In the genomic region with DNA sequence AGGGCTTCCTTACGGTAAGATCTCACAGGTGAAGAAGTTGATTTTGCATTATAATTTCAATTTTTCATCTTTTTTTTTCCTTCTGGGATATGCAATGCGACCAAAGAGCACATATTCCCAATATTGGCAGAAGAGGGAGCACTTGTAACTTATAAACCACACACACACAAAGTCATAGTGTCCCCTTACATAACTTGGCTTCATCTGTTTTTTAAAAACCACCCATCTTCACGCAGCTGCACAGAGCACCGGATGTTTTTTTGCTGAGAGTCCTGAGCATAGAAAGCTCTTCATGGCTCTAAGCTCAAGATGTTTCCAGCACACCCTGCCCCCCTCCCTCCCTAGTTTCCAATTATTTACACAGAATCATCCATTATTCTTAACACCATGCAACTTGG, we compare ENCODE assay signal across 7 mouse cellular contexts.
A peak's percentile ranks its signal among the peaks of the same experiment; 100 is the strongest.
DNase-seq lines count a peak whose midpoint lies in the region; ATAC-seq lines count a peak whose summit lies in the region.

No protein-coding gene starts in this region.

- H3K36me3 ChIP-seq in forebrain, embryonic 15.5 days = no peaks in the 10 kb centered on the region

- peak overlapping the region; percentile 51 for H3K27ac ChIP-seq in brown adipose tissue, adult 24 weeks (replicated peaks; ENCODE audit: low read depth, low read length)
- H3K27ac ChIP-seq in forebrain, embryonic 15.5 days (replicated peaks) = no peak overlapping the region

- H3K4me1 ChIP-seq in brown adipose tissue, adult 24 weeks (ENCODE audit: control insufficient read depth, insufficient read depth, insufficient read length, low read length) = no peaks in the 10 kb centered on the region; the same call in 1 of the 2 replicates
- no peaks in the 10 kb centered on the region for H3K4me1 ChIP-seq in forebrain, embryonic 15.5 days

- no peak overlapping the region for H3K9ac ChIP-seq in forebrain, embryonic 15.5 days (replicated peaks)

- intact Hi-C loops in left cerebral cortex, postnatal 14 days (cut with DNase I) = loop anchor here (5.0 kb wide), 1 partner anchor 375 kb away; no protein-coding TSS in a partner anchor

- no peaks in the 10 kb centered on the region for H3K27me3 ChIP-seq in forebrain, embryonic 15.5 days

- no peak; the same call in 1 of the 2 replicates for ATAC-seq in forebrain, embryonic 15.5 days (replicated peaks)

- no peak overlapping the region for H3K4me2 ChIP-seq in forebrain, embryonic 15.5 days (replicated peaks)

- no peak overlapping the region for H3K4me3 ChIP-seq in brown adipose tissue, adult 24 weeks (ENCODE audit: insufficient read depth, low read depth, low read length)
- no peak overlapping the region for H3K4me3 ChIP-seq in forebrain, embryonic 15.5 days

- DNase-seq in layer of hippocampus, adult 8-10 months (ENCODE audit: low spot score in 2 of 2) = peak; percentile 16 to 35
- DNase-seq in layer of hippocampus, postnatal 10 days (ENCODE audit: low spot score in 2 of 2) = no peak
- DNase-seq in NIH3T3 (ENCODE audit: low read depth) = peak; percentile 55
- peak; percentile 15 to 52 for DNase-seq in left cerebral cortex, postnatal 14 days (ENCODE audit: low spot score in 2 of 2)
- no peak for DNase-seq in ovary, postnatal 10 days (ENCODE audit: low spot score)

- no peaks in the 10 kb centered on the region for H3K9me3 ChIP-seq in forebrain, embryonic 15.5 days

- 79% methylated on average over 4 of the region's 4 CpGs for WGBS in forebrain, embryonic 15.5 days

Comparison
In these comparisons a context has a peak if more than half of its experiments do, and no peak if none do; other contexts are left out.
1. DNase-seq: peak in layer of hippocampus, adult 8-10 months (2 of 2), NIH3T3 (single experiment) and left cerebral cortex, postnatal 14 days (2 of 2); none in layer of hippocampus, postnatal 10 days (0 of 2) and ovary, postnatal 10 days (single experiment).